Mouse (Mus musculus) CH12.LX (cell line): Measurements from ENCODE around the gene Plekhf1. TPM values are rescaled to one million over a fixed set of nuclear protein-coding genes. Genes with fewer than 3 reads are reported as not detected.

Experiments used
- DNase-seq: peaks from one replicate; pipeline ENCODE4 v3.0.0-alpha.2; 2013; ENCODE audit errors: extremely low read depth
- H3K27ac ChIP-seq: 2 replicates; pipeline ENCODE4 v1.5.1; 2012; ENCODE audit warnings: low read depth, mild to moderate bottlenecking, control low read depth, moderate library complexity; ENCODE audit not compliant: insufficient read depth
- H3K27me3 ChIP-seq: replicated peaks from 2 replicates; pipeline ENCODE3; 2012; ENCODE audit warnings: inconsistent platforms
- H3K36me3 ChIP-seq, 2 experiments: replicated peaks in 1 of 2; 2 replicates each; pipeline versions ENCODE3 to v1.6.1; 2012; ENCODE audit warnings: inconsistent platforms in 1 of 2, low read length in 1 of 2, mild to moderate bottlenecking in 1 of 2, mixed read lengths in 1 of 2, moderate library complexity in 1 of 2; ENCODE audit not compliant: control insufficient read depth in 1 of 2, insufficient read depth in 1 of 2
- H3K4me1 ChIP-seq, 2 experiments: 2 replicates each; pipeline ENCODE4 v1.6.1; 2012; ENCODE audit warnings: inconsistent platforms in 1 of 2, moderate library complexity in 1 of 2; ENCODE audit not compliant: insufficient read depth in 2 of 2, control insufficient read depth in 1 of 2
- H3K4me2 ChIP-seq: 2 replicates; pipeline ENCODE4 v1.6.1; 2012; ENCODE audit warnings: low read depth, mild to moderate bottlenecking, control low read depth; ENCODE audit not compliant: poor library complexity, insufficient read depth, severe bottlenecking
- H3K4me3 ChIP-seq, 3 experiments: fragments of 150-350 bp in 1 of 3; sonication (generic) in 1 of 3; replicated peaks in 1 of 3; 2 replicates each; pipeline versions ENCODE3 to v1.5.1; 2011 to 2012; ENCODE audit warnings: low read depth in 2 of 3, low read length in 2 of 3, mild to moderate bottlenecking in 2 of 3, moderate library complexity in 2 of 3, control low read depth in 1 of 3, improper control_type of control experiment in 1 of 3, inconsistent platforms in 1 of 3, mixed read lengths in 1 of 3; ENCODE audit not compliant: poor library complexity in 1 of 3
- H3K79me2 ChIP-seq: replicated peaks from 2 replicates; pipeline ENCODE4 v1.6.1; 2012; ENCODE audit warnings: mild to moderate bottlenecking, moderate library complexity; ENCODE audit not compliant: control insufficient read depth, poor library complexity, insufficient read depth, severe bottlenecking; ENCODE audit errors: extremely low read depth
- H3K9ac ChIP-seq: 2 replicates; pipeline ENCODE4 v1.6.1; 2012; ENCODE audit warnings: low read depth, mild to moderate bottlenecking, control low read depth, moderate library complexity; ENCODE audit not compliant: insufficient read depth
- H3K9me3 ChIP-seq: replicated peaks from 2 replicates; pipeline ENCODE3; 2012; ENCODE audit warnings: low read length, inconsistent platforms, mixed read lengths
- BHLHE40 ChIP-seq: IDR thresholded peaks from 2 replicates; pipeline ENCODE4 v1.6.1; 2011; ENCODE audit warnings: mild to moderate bottlenecking, low read depth, low read length, improper control_type of control experiment
- CHD1 ChIP-seq: IDR thresholded peaks from 2 replicates; pipeline ENCODE4 v1.6.1; 2012; ENCODE audit warnings: low read depth, low read length, improper control_type of control experiment, inconsistent platforms
- CHD2 ChIP-seq: IDR thresholded peaks from 2 replicates; pipeline ENCODE4 v1.6.1; 2011; ENCODE audit warnings: low read length, improper control_type of control experiment
- E2F4 ChIP-seq: IDR thresholded peaks from 2 replicates; pipeline ENCODE4 v1.6.1; 2011; ENCODE audit warnings: low read depth, low read length, improper control_type of control experiment; ENCODE audit not compliant: insufficient replicate concordance
- ELF1 ChIP-seq: IDR thresholded peaks from 2 replicates; pipeline ENCODE4 v1.6.1; 2014; ENCODE audit warnings: low read depth, mild to moderate bottlenecking, inconsistent platforms, low read length, improper control_type of control experiment
- EP300 ChIP-seq: IDR thresholded peaks from 2 replicates; pipeline ENCODE4 v1.6.1; 2011; ENCODE audit warnings: low read length, improper control_type of control experiment
- ETS1 ChIP-seq: conservative IDR thresholded peaks from 2 replicates; pipeline ENCODE4 v1.6.1; 2012; ENCODE audit warnings: low read depth, mild to moderate bottlenecking, inconsistent platforms, low read length, improper control_type of control experiment, moderate library complexity
- GABPA ChIP-seq: IDR thresholded peaks from 2 replicates; pipeline ENCODE4 v1.6.1; 2012; ENCODE audit warnings: low read depth, low read length, improper control_type of control experiment, inconsistent platforms; ENCODE audit not compliant: insufficient replicate concordance
- HCFC1 ChIP-seq: IDR thresholded peaks from 2 replicates; pipeline ENCODE4 v1.6.1; 2012; ENCODE audit warnings: low read depth, mild to moderate bottlenecking, inconsistent platforms, low read length, improper control_type of control experiment
- IRF4 ChIP-seq: IDR thresholded peaks from 2 replicates; pipeline ENCODE4 v1.6.1; 2014; ENCODE audit warnings: low read depth, mild to moderate bottlenecking, inconsistent platforms, low read length, improper control_type of control experiment
- JUND ChIP-seq: conservative IDR thresholded peaks from 2 replicates; pipeline ENCODE4 v1.6.1; 2011; ENCODE audit warnings: low read depth, low read length, improper control_type of control experiment
- KAT2A ChIP-seq: IDR thresholded peaks from 2 replicates; pipeline ENCODE4 v1.6.1; 2012; ENCODE audit warnings: low read length, improper control_type of control experiment, inconsistent platforms; ENCODE audit not compliant: insufficient replicate concordance
- MAZ ChIP-seq: IDR thresholded peaks from 2 replicates; pipeline ENCODE4 v1.6.1; 2012; ENCODE audit warnings: low read depth, mild to moderate bottlenecking, inconsistent platforms, low read length, improper control_type of control experiment, moderate library complexity
- MEF2A ChIP-seq: IDR thresholded peaks from 2 replicates; pipeline ENCODE4 v1.6.1; 2014; ENCODE audit warnings: low read depth, mild to moderate bottlenecking, inconsistent platforms, low read length, improper control_type of control experiment, borderline replicate concordance
- MYC ChIP-seq: IDR thresholded peaks from 2 replicates; pipeline ENCODE4 v1.6.1; 2011; ENCODE audit warnings: low read depth, mild to moderate bottlenecking, improper control_type of control experiment, low read length
- PAX5 ChIP-seq: IDR thresholded peaks from 2 replicates; pipeline ENCODE4 v1.6.1; 2012; ENCODE audit warnings: low read length, inconsistent platforms, mixed read lengths
- POLR2A ChIP-seq: IDR thresholded peaks from 2 replicates; pipeline ENCODE4 v1.6.1; 2011; ENCODE audit warnings: low read depth, mild to moderate bottlenecking, improper control_type of control experiment, low read length
- POLR2AphosphoS2 ChIP-seq: IDR thresholded peaks from 2 replicates; pipeline ENCODE4 v1.6.1; 2011; ENCODE audit warnings: low read depth, low read length, improper control_type of control experiment
- RAD21 ChIP-seq: IDR thresholded peaks from 2 replicates; pipeline ENCODE4 v1.6.1; 2011; ENCODE audit warnings: low read depth, mild to moderate bottlenecking, low read length, improper control_type of control experiment, moderate library complexity
- SIN3A ChIP-seq: IDR thresholded peaks from 2 replicates; pipeline ENCODE4 v1.6.1; 2012; ENCODE audit warnings: low read length, improper control_type of control experiment, inconsistent platforms
- SMC3 ChIP-seq: IDR thresholded peaks from 2 replicates; pipeline ENCODE4 v1.6.1; 2011; ENCODE audit warnings: low read depth, low read length, improper control_type of control experiment
- TCF12 ChIP-seq: IDR thresholded peaks from 2 replicates; pipeline ENCODE4 v1.6.1; 2014; ENCODE audit warnings: low read depth, mild to moderate bottlenecking, inconsistent platforms, low read length, improper control_type of control experiment
- UBTF ChIP-seq: IDR thresholded peaks from 2 replicates; pipeline ENCODE4 v1.6.1; 2012; ENCODE audit warnings: low read depth, mild to moderate bottlenecking, inconsistent platforms, low read length, improper control_type of control experiment, moderate library complexity
- USF1 ChIP-seq: IDR thresholded peaks from 2 replicates; pipeline ENCODE4 v1.6.1; 2014; ENCODE audit warnings: low read depth, mild to moderate bottlenecking, inconsistent platforms, low read length, improper control_type of control experiment
- USF2 ChIP-seq: conservative IDR thresholded peaks from 2 replicates; pipeline ENCODE4 v1.6.1; 2011; ENCODE audit warnings: low read depth, low read length, improper control_type of control experiment
- ZC3H11A ChIP-seq: IDR thresholded peaks from 2 replicates; pipeline ENCODE4 v1.6.1; 2012; ENCODE audit warnings: low read depth, mild to moderate bottlenecking, inconsistent platforms, low read length, improper control_type of control experiment
- ZKSCAN1 ChIP-seq: IDR thresholded peaks from 2 replicates; pipeline ENCODE4 v1.6.1; 2012; ENCODE audit warnings: low read depth, inconsistent platforms, low read length, improper control_type of control experiment, borderline replicate concordance
- ZMIZ1 ChIP-seq: IDR thresholded peaks from 2 replicates; pipeline ENCODE4 v1.6.1; 2012; ENCODE audit warnings: low read depth, mild to moderate bottlenecking, inconsistent platforms, low read length, improper control_type of control experiment
- ZNF384 ChIP-seq: IDR thresholded peaks from 2 replicates; pipeline ENCODE4 v1.6.1; 2012; ENCODE audit warnings: low read depth, low read length, improper control_type of control experiment, inconsistent platforms
- dilution Hi-C: fragments of 300-500 bp; cut with MboI; formaldehyde crosslinking; loops from 2 replicates; pipeline ENCODE4 v1.14.3; 2020; ENCODE audit warnings: low sequenced_read_pairs; ENCODE audit not compliant: extremely low pct_unique_long_range_greater_than_20kb, extremely low pct_ligation_motif_present
- in situ Hi-C: fragments of 300-500 bp; cut with MboI; formaldehyde crosslinking; loops from 3 replicates; pipeline ENCODE4 v1.14.3; 2019; ENCODE audit warnings: low sequenced_read_pairs, low pct_ligation_motif_present, low pct_unique_long_range_greater_than_20kb, mixed read lengths
- polyA plus RNA-seq: library from polyadenylated mRNA; unstranded; fragments of >175 nt; gene quantifications from 2 replicates; pipeline ENCODE4 v1.2.1, GENCODE M21; 2012; ENCODE audit warnings: low read depth; ENCODE audit not compliant: insufficient read length
- total RNA-seq, 2 experiments: library from RNA; depleted of rRNA; stranded (reverse); fragments of 300-350 nt in 1 of 2; fragments of >200 nt in 1 of 2; gene quantifications; 2 replicates each; pipeline ENCODE4 v1.2.3; 2012 to 2014

Gene Plekhf1
- total and polyA plus RNA-seq, 3 experiments, result 0.16 to 0.72 TPM; not detected in 1

DNA sequence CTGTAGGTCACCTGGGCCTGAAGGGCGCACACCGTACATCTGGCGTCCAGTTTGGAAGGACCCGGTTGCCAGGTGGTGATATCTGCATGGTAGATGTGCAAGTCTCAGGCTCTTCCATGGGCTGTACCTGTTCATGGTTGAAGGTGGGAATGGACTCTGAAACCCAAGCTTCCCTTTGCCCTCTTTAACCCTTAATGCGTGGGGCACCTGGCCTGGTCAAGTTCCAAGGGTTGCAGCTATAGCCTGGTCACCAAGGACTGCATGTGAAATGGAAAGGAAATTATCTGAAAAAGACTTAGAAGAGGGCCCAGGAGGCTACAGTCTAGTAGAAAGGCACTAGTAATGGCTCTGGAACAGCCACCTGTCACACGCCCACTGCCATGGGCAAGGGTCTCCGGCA lies 7.0 kb downstream of the Plekhf1 start:
- no peaks in the 10 kb centered on the region for H3K9me3 ChIP-seq
- no peak for DNase-seq
- dilution Hi-C loops (no loop called here), in situ Hi-C loops (no loop called here)
- TF ChIP-seq USF2 (no peak), E2F4 (no peak), MYC (no peak), IRF4 (no peak), RAD21 (no peak), CHD2 (no peak), TCF12 (no peak), SIN3A (no peak), ZC3H11A (no peak), MAZ (no peak), ZMIZ1 (no peak), GABPA (no peak), SMC3 (no peak), ETS1 (no peak), UBTF (no peak), HCFC1 (no peak), BHLHE40 (no peak), ZNF384 (no peak), KAT2A (no peak)
- H3K36me3 ChIP-seq, result no peaks in the 10 kb centered on the region
- H3K27me3 ChIP-seq, result peaks cover 7% of the 10 kb centered on the region
- no peak overlapping the region for H3K4me2 ChIP-seq
- H3K27ac ChIP-seq, result no peak overlapping the region
- no peaks in the 10 kb centered on the region for H3K79me2 ChIP-seq
- H3K9ac ChIP-seq, result no peak overlapping the region
- peaks cover 7 to 18% of the 10 kb centered on the region in 2 experiments for H3K4me1 ChIP-seq
- H3K4me3 ChIP-seq, result no peak overlapping the region

DNA sequence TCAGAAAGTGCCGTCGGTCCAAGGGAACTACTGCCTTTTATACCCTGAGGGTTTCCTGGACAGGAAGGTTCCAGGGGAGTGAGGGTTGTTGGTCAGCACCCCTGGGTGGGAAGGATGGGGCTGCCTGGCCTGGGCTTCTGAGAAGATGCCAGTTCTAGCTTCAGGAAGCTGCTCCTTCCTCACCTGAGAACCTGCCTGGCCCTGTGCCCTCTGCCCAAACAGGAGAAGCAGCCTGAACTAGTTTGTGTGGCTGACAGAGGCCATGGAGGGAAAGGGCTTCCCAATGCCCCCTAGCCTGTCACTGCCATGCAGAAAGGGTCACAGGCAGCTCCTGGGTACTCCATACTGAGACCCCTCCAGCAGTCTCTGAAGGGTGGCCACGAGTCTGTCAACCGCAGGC lies 8.3 kb downstream of the Plekhf1 start:
- Histone ChIP-seq H3K4me2 (no peak overlapping the region), H3K79me2 (no peaks in the 10 kb centered on the region), H3K4me3 (no peak overlapping the region), H3K4me1 (peaks cover 12 to 27% of the 10 kb centered on the region in 2 experiments), H3K27ac (no peak overlapping the region), H3K36me3 (no peaks in the 10 kb centered on the region), H3K27me3 (peaks cover 7% of the 10 kb centered on the region), H3K9me3 (no peaks in the 10 kb centered on the region), H3K9ac (no peak overlapping the region)
- no peak for DNase-seq
- in situ Hi-C loops (no loop called here), dilution Hi-C loops (no loop called here)
- TF ChIP-seq ZMIZ1 (no peak), JUND (no peak), ZKSCAN1 (no peak), HCFC1 (no peak), EP300 (no peak), POLR2AphosphoS2 (no peak), CHD2 (no peak), ELF1 (no peak), MEF2A (no peak), ZC3H11A (no peak), USF1 (no peak), POLR2A (no peak), PAX5 (no peak), MAZ (no peak), UBTF (no peak), CHD1 (no peak), KAT2A (no peak)
